Mouse (Mus musculus) stomach, postnatal 0 days (tissue): Measurements from ENCODE around the gene C1qtnf7.

Experiments
- CTCF ChIP-seq: IDR thresholded peaks from 2 replicates; pipeline ENCODE4 v1.5.1; 2016; ENCODE audit warnings: antibody characterized with exemption, low read depth, mild to moderate bottlenecking, moderate library complexity
- EP300 ChIP-seq: optimal IDR thresholded peaks from 2 replicates; pipeline ENCODE3; 2016; ENCODE audit warnings: antibody characterized with exemption

GRCm38 (mm10) chr5:43550444-43550843 is 35.1 kb downstream of the C1qtnf7 start:
- TF ChIP-seq EP300 (no peak), CTCF (no peak)
